Mouse (Mus musculus): ENCODE measurements around the gene Ffar3.

GRCm38 (mm10) chr7:30851421-30851820 lies 4.6 kb downstream of the Ffar3 start:
- TF ChIP-seq CTCF (IDR thresholded peaks at IDR 0.05; ENCODE audit: low read depth) = no peak
- TF ChIP-seq EP300 (IDR thresholded peaks at IDR 0.05; ENCODE audit: low read depth) = no peak

Data from heart, postnatal 0 days (tissue).